Mouse (Mus musculus): ENCODE results near the gene Coq2.
A peak's percentile ranks its signal among the peaks of the same experiment; 100 is the strongest.

Gene Coq2

DNA sequence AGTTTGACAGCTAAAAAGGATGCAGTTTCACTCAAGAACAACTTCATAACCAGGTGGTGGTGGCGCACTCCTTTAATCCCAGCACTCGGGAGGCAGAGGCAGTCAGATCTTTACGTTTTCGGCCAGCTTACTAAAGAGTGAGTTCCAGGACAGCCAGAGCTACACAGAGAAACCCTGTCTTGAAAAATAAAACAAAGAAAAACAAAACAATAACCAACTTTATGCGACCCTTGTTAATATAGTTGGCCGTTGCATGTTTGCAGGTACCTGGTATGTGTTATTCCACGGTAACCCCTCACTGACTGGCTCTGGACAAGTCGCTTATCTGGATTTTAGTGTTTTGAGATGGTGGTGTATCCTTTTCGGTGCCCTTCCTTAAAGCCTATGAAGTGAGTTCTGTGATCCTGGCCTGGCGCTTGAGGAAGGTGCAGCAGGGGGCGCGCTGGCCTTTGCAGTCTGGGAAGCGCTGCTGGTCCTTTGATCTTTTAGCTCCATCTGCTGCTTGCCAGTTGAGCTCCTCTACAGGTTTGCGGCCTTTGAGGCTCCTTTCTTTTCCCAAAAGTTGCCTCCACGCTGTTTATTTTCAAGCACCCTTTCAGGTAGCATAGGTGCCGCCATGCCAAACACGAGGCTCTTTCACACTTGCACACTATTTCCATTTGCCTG, at the start of gene Coq2:
Gene Coq2, minus strand, starts transcription at position 430 of the 666 bp plus-strand sequence.
- DNase-seq = peak; percentile 86

DNA sequence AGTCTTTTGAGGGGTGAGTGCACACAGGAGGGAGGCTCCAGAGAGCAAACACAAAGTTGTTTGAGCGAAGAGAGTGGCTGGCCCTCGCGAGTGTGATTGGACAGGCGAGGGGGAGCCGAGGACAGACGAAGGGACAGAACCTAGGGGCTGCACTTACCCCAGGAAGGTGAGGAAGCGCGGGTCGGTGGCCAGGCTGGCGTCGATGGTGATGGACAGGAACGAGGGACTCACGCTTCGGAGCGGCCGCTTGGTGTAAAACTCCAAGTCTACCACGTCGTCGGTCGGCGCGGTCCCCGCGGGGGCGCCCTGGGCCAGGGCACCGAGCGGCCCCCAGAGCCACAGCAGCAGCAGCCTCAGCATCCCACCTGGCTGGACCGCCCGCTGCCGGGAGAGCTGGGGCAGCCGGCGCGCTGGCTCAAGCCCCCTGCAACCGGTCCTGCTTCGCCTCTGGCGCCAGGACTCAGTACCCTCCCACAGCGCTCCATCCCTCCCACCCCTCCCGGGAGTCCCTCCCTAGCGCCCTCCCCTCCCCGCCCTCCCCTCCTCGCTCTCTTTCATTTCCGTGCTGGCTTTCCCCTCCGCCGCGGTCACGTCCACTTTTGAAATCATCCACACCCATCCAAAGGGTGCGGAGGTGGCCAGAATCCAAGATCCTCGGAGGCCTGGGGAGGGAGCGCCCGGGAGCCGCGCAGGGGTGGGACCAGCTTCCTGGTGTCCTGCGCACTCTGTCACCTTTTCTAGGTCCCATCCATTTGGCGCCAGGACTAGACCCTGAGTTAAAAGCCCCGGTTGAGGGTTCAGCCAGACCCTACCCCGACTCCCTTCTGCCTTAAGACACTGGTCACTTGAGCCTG, 44.5 kb upstream of the Coq2 start, which contains the start of gene Hpse:
Gene Hpse, minus strand, starts transcription at position 482 of the 854 bp plus-strand sequence.
- DNase-seq = peak; percentile 58 to 72

DNA sequence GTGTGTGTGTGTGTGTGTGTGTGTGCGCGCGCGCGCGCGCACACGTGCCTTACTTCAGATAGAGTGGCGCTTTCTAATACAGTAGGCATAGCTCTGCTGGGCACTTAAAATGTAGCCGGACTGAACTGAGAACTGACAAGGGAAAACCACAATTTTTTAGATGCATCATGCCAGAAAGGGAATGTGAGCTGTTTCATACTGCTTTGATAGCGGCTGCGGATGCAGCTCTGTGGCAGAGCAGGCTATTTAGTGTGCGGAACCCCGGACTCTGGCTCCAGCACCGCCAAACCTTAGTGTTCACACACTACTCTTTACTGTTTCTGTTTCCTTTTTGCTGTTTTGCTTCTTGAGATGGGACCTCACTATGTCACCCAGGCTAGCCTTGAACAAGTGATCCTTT, 41.8 kb upstream of the Coq2 start:
- DNase-seq = no peak

DNA sequence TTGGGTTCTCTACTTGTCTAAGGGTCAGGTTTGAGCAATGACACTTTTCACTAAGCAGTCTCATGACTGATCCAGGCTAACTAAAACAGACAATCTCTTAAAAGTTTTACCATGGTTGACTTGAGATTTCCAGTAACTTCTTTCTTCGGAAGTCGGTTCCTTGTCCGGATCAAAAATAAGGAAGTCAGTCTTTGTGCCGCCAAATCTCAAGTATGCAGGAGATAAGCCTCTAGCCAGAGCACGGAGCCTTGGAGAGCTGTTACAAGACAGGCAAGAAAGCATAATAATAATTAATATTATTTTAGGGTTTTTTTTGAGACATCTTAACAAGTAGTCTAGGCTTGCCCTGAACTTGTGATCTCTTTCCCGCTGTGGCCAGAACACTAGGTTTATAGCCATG, 36.3 kb upstream of the Coq2 start:
- DNase-seq = no peak

DNA sequence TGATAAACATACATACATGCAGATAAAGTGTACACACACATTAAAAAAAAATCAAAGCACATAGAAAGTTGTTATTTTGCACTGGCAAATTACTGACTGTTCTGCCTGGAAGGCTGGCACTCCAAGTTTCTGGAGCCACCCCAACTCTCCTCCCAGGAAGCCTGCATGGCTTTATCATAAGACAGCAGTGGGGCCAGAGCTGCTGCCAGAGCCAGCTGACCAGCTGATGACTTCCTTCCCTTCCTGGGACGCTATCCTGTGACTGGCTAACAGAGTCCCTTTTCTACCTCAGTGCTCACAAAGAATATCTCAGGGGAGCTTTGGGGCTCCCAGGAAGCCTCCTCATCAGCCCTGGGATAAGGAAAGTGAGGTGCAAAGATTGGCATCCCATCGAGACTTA, 35.1 kb upstream of the Coq2 start:
- no peak for DNase-seq

DNA sequence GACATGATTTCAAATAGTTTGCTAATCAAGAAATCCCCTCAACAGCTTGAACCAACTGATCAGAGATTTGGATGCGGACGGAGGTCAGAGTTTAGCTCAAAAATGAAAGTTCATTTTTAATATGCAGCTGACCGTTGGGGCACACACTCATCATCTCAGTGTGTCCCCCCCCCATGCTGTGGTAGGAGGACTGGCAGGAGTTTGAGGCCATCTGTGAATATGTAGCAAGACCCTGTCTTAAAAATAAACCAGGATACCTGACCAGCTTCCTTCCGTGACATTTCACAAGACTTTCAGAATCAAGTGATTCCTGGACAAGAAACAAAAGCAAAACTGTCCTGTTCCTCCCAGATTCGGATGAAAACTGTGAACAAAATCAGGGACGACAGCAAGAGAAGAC, 34.1 kb upstream of the Coq2 start:
- no peak for DNase-seq

DNA sequence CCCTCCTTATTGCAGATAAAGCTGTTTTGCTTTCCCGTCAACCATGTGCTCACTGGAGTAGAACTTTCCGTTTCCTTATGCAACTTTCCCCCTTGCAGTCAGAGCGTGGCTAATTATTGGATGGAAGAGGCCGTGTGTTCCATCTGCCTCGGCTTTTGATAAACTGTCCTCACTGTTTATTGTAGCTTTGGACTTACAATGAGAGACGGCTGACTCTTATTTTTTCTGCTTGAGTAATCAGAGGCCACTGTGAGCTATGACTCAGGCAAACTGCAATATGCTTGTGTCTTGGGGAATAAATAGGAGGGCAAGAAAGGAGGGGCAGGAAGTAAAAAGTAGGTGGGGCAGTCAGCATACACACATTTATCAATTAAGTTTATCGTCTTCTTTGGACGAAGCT, 31.7 kb upstream of the Coq2 start:
- no peak for DNase-seq

DNA sequence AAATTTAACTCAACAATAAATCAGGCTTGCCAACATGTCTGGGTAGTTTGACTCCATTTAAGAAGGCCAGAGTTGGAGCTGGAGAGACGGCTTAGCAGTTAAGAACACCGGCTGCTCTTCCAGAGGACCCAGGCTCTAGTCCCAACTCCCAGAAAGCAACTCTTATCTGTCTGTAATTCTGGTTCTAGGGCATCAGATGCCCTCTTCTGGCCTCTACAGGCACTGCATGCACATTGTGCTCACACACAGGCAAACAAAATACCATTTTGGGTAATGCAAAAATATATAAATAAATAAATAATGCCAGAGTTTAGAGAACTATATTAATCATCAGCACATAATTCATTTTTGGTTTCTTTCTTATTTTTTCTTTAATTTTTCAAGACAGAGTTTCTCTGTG, 29.3 kb upstream of the Coq2 start:
- no peak for DNase-seq

DNA sequence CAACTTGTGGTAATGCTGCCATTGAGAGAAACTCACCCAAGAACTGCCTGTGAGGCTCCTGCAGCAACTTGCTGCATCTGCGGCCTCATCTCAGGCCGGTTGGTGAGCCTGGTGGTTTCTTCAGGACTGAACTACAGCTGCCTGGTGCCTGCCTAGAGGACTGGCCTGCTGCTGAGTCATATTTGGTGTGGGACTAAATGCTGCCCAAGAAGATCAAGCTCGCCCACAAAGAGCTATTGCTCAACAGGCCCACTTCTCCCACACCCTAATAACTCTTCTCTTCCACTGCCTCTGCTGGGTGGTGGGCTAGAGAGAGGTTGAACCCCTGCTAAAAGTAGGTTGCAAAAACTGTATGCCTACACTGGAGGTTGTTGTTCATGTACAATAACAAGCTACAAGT, 27.4 kb upstream of the Coq2 start:
- no peak for DNase-seq

DNA sequence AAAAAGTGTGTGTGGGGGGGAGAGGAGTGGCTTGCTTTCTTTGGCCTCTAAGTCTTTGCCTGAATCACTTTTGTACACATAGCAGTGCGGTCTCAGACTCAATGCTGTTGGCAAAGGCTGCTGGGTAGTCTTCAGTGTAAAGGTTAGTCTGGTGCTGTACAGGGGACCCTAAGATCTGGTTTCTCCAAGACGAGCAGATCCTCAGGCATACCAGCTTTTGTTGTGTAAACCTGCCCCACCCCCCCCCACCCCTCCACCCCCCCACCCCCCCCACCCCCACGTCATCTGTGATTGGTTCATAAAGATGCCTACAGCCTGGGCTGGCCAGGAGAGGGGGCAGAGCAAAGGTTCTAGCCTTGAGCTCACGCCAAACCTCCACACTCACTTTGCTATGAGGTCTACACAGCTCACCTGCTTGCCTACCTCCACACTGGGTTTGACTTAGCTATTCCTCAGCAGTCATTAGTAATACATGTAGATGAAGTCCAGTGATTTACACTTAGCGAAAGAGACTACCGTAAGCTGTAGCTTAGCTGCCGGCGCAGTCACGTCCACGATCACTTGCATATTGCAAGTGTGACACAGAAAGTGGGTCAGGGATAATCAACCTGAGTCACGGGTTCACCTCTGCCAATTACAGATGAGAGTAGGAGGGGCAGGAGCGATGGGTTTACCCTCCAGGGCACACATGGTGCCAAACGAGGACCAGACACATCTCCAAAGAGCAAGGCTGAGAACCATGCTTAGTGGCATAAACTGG, 26.1 kb upstream of the Coq2 start:
- no peak for DNase-seq

DNA sequence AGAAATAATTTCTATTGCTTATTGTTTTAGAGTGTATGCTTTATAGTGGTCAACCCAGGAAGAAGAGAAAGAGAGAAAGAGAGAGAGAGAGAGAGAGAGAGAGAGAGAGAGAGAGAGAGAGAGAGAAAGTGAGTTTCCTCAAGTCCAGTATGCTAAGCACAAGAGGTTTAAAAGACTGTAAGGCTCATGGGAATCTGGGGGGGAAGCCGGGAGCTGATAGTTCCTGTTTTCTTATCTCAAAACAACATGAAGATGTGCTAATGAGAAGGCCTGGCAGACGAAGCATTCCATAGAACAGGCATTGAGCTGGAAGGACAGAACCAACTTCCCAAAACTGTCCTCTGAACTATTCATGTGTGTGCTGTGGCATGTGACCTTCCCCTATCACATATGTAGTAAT, 22.9 kb upstream of the Coq2 start:
- DNase-seq = no peak

DNA sequence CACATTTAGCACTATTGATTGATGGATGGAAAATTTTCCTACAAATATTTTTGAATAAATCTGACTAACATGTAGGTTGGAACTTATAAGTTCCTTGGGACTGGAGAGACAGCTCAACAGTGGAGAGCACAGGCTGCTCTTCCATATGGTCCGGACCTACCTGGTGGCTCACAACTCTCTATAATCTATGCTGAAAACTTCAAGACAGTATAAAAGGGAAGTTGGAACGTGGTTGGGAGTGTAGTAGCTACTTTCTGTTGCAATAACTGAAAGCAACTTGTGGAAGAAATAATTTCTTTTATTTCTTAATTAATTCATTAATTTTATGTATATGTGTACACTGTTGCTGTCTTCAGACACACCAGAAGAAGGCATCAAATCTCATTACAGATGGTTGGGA, 22.5 kb upstream of the Coq2 start:
- DNase-seq = no peak

DNA sequence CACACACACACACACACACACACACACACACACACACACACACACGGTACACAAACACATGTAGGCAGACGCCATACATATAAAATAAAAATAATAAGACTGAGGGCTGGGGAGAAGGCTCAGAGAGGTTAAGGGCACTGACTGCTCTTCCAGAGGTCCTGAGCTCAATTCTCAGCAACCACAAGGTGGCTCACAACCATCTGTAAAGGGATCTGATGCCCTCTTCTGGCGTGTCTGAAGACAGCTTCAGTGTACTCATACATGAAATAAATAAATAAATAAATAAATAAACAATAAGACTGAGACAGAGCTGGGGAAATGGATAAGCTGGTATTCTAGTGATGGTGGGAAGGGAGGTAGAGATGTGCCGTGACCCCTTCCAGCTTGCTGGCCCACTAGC, 10.7 kb upstream of the Coq2 start:
- no peak for DNase-seq

DNA sequence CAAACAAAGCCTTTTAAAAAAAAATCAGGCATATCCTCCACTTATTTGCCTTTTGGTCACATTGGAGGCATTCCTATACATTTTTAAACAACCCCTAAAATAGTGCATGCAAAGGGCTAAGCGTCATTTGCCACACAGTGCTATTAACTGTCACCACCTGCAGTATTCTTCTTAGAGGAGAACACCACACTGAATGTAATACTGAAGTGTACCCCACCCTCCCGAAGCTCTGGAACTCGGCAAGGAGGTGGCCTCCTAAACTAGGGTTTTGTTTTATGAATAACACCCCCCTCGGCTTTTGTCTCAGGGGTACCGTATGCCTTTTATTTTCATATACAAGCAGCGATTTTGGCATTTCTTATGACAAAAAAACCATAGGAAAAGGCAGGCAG, 5.6 kb upstream of the Coq2 start:
- no peak for DNase-seq

DNA sequence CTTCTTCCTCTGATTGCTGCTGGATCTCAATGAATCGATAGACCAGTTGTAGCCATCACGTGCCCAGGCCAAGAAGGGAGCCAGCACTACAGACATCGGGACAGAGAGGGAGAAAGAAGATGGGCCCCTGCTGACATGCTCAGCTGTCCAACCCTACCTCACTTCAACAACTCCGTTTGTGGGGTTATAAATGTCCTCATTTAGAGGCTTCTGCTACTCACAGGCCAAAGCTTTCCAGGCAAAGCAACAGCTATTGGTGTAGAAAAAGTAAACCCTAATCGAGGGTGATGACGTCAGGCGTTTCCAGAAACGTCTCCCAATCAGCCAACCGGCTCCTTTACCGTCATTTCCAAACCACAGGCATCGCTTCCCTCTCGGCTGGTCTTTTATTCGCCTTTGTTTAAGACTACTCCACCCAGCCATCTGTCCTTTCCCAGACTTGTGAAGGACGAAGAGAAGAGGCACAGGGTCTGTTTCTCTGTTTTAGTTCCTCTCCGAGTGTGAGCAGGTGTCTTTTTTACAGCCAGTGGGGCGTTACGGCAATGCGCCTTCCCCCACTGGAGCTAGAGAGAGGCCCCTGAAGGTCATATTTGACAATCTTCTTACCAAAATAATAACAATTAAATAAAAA, 5.1 kb upstream of the Coq2 start:
- DNase-seq = no peak

DNA sequence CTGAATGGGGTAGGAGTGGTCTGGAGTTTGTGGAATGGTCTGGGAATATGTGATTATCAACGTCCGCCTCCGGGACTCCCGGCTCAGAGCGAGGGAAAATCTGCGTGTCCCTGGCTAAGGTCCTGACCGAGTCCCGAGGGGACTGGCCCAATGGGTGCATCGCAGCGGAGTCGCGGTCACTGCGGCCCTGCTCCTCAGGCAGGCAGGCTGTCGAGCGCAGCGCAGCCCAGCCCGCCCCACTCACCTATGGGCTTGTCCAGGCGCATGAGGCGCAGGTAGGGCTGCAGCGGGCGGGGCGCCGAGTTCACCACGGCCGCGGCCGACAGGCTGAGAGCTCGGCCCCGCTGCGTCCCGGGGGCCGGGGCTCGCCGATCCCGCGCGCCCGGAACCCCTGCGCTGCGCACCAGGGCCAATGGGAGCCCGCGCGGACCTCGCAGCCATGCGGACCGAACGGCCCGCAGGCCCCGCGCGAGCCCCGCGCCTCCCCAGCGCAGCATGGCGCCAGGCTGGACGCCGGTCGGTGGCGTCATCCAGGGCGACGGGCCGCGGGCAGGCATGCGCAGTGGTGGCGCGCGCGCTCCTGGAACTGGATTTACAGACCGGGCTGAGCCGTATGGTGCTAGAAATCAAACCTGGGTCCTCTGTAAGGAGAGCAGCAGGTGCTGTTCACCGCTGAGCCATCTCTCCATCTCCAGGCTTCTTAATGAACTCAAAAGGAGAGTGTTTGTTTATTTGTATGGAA, 1.0 kb downstream of the Coq2 start:
- peak; percentile 92 for DNase-seq

DNA sequence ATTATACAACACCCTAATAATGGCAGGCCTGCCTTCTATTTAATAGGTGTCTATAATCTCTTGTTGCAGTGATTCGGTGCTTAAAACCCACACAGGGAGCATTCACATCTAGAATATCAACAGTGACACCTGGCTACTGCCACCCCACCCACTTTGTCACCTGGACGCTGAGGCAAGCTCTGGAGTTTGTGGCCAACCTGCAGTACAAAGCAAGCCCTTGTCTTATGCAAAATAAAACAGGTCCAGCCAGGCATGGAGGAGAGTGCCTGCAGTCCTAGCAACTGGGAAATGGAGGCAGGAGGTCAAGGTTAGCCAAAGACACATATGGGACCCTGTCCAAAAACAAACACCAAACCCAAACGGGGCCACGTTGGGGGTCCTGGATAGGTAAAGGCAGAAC, 2.5 kb downstream of the Coq2 start:
- no peak for DNase-seq

DNA sequence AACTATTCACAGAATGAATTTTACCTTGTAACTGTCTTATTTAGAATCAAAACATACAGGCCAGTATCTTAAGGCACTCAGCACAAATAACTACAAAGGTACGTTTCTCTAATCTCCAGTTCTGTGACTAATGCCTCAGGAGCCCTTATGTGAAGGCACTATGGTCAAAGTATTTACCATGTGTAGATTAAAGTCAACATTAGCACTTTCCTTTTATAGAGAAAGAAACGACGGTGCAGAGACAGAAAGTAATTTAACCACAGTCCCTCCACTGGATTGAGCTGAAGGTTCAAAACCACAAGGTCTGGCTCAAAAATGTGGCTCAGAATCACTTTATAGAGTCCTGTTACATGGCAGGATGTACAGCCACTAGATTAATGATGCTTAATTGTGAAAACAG, 3.0 kb downstream of the Coq2 start:
- no peak for DNase-seq

DNA sequence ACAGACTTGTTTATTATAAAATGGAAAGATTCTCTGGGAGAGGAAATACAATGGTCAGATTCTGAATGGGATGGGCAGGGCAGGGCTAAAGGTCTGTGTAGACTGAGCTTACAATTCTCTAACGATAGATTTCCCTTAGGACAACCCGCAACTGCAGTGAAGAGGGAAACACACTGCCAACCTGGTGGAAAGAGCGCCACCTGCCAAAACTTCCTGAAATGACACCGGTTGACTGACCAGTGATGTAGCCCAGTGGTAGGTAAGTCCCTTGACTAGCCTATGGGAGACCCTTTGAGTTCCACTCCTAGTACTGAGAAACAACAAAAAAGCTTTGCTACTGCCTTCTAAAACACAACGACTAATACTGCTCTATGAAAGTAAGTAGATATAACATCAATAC, 3.5 kb downstream of the Coq2 start:
- DNase-seq = peak; percentile 55 to 63

DNA sequence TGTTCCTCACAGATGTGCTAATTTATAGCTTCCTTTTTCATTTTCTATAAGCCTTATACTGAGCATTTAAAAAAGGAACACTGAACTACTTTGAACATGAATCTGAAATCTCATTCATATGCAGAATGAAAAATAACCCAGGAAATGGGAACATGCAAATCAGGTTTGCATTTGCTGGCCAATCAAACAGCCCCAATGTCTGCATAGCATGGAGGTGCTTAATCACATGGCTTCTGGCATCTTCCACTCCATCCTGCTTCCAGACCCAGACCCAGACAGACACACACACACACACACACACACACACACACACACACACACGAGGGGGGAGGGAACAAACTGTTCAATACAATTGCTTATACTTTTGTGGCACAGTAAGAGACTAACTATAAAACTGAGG, 8.0 kb downstream of the Coq2 start:
- no peak for DNase-seq

DNA sequence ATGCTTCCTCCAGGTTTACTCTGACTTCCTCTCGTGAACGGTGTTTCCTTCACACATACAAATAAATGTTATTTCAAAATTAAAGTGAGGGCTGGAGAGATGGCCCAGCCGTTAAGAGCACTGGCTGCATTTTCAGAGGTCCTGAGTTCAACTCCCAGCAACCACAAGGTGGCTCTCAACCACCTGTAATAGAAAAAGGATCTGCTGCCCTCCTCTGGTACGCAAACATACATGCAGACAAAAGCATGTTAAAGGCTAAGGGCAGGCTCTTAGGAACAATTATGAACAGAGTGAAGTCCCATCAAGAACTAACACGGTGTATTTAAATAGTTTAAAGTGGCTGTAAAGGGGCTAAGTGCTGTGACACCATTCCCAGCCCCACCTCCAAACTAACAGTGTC, 11.1 kb downstream of the Coq2 start:
- DNase-seq = peak; percentile 40 to 64

DNA sequence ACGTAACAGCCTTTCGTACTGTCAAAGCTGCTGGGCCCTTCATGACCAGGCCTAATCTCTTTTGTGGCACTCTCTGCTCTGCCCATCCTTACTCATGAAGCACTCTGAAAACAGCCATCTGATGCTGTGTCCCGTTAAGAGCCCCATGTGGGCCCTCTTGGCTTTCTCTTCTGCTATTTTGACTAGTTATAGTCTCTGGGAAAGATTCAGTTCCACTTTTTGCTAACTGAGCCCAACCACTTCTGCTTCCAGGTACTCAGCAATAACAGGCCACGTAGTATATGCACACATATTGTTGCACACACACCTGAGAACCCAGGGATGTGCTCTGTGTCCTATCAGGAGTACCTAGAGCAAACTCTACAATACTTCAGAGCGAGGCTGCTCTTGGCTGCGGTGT, 11.9 kb downstream of the Coq2 start:
- DNase-seq = no peak

DNA sequence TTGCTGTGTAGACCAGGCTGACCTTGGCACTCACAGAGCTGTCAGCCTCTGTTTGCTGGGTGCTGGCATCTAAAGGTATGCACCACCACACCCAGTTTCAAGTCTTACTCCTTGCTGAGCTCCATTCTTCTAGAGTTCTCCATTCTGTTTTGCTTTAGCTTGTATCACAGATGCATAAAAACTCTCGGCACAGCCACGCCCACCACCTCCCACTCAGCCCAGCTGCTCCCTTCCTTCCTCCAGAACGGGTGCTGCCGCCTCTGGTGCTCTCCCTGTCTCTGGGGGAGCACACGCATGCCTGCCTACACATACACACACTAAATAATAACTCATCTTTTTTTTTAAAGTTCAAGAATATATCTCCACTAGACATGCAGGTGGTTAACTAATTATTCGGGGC, 16.5 kb downstream of the Coq2 start:
- DNase-seq = no peak
